Mouse (Mus musculus): ENCODE measurements at regions not wholly inside any gene's neighbourhood (a gene's known extent, or its start where the extent isn't known, plus 50 kb on each side); places are given as distances from the start of the nearest gene placed in this dataset.
"Not testable (repeated sequence)": the region's sequence is repeated elsewhere in the genome, so short reads cannot be mapped to it uniquely, and the experiment has no call there.

GRCm38 (mm10) chr5:4391083-4391482, 198.9 kb downstream of the Mterf1b start:
- Histone ChIP-seq H3K27ac (ENCODE audit: low read length) (no peak overlapping the region), H3K9me3 (replicated peaks; ENCODE audit: control insufficient read depth, low read length) (no peaks in the 10 kb centered on the region), H3K9ac (ENCODE audit: low read length) (no peak overlapping the region), H3K36me3 (ENCODE audit: control insufficient read depth, insufficient read depth, low read length) (no peaks in the 10 kb centered on the region), H3K4me3 (replicated peaks; ENCODE audit: low read length) (no peak overlapping the region), H3K27me3 (ENCODE audit: control insufficient read depth, insufficient read depth, low read length) (no peaks in the 10 kb centered on the region), H3K4me1 (ENCODE audit: control insufficient read depth, insufficient read depth, low read length) (no peaks in the 10 kb centered on the region), H3K4me2 (ENCODE audit: low read depth, low read length) (no peak overlapping the region)
- 64% methylated on average over 2 of the region's 2 CpGs for WGBS
- ATAC-seq (ENCODE audit: insufficient read depth, low FRiP score): no peak

- not testable (repeated sequence) for H3K4me3 ChIP-seq (replicated peaks; ENCODE audit: low read length); ATAC-seq (ENCODE audit: insufficient read depth, low FRiP score); H3K9me3 ChIP-seq (replicated peaks; ENCODE audit: control insufficient read depth, low read length); H3K9ac ChIP-seq (ENCODE audit: low read length); H3K36me3 ChIP-seq (ENCODE audit: control insufficient read depth, insufficient read depth, low read length); H3K27me3 ChIP-seq (ENCODE audit: control insufficient read depth, insufficient read depth, low read length); H3K27ac ChIP-seq (ENCODE audit: low read length); H3K4me1 ChIP-seq (ENCODE audit: control insufficient read depth, insufficient read depth, low read length); H3K4me2 ChIP-seq (ENCODE audit: low read depth, low read length)
- WGBS: 74% methylated on average over 5 of the region's 7 CpGs
These were observed 202.3 kb downstream of the Mterf1b start for GRCm38 (mm10) chr5:4394353-4395052.

GRCm38 (mm10) chr5:4398087-4398486, 205.9 kb downstream of the Mterf1b start:
- no peak overlapping the region for H3K4me3 ChIP-seq (replicated peaks; ENCODE audit: low read length)
- H3K4me1 ChIP-seq (ENCODE audit: control insufficient read depth, insufficient read depth, low read length): no peaks in the 10 kb centered on the region
- H3K9ac ChIP-seq (ENCODE audit: low read length): no peak overlapping the region
- H3K27me3 ChIP-seq (ENCODE audit: control insufficient read depth, insufficient read depth, low read length): no peaks in the 10 kb centered on the region
- no peak overlapping the region for H3K4me2 ChIP-seq (ENCODE audit: low read depth, low read length)
- H3K27ac ChIP-seq (ENCODE audit: low read length): no peak overlapping the region
- H3K9me3 ChIP-seq (replicated peaks; ENCODE audit: control insufficient read depth, low read length): no peaks in the 10 kb centered on the region
- no peaks in the 10 kb centered on the region for H3K36me3 ChIP-seq (ENCODE audit: control insufficient read depth, insufficient read depth, low read length)
- no peak for ATAC-seq (ENCODE audit: insufficient read depth, low FRiP score)

DNA sequence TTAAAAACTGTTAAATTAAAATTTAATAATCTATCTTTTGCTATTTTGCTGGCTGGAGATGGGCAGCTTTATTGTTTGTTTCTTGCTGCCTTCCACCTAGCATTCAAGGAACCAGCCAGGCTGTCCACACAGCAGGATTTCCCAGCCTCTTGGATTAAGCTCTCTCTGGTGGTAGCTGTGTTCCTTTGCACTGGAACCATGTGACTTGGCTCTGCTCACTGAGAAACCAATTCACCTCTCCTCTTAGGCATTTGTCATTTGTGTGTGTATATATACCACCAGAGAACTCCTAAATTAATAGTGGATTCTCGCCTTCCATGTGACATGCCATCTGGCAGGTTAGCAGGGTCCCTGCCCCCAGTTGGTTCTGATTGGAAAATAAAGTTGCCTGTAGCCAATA, 225.6 kb downstream of the Mterf1b start:
- no peaks in the 10 kb centered on the region for H3K9me3 ChIP-seq (replicated peaks; ENCODE audit: control insufficient read depth, low read length)
- no peaks in the 10 kb centered on the region for H3K4me1 ChIP-seq (ENCODE audit: control insufficient read depth, insufficient read depth, low read length)
- H3K36me3 ChIP-seq (ENCODE audit: control insufficient read depth, insufficient read depth, low read length): no peaks in the 10 kb centered on the region
- H3K4me3 ChIP-seq (replicated peaks; ENCODE audit: low read length): no peak overlapping the region
- H3K27me3 ChIP-seq (ENCODE audit: control insufficient read depth, insufficient read depth, low read length): no peaks in the 10 kb centered on the region
- 73% methylated on average over 1 of the region's 1 CpGs for WGBS
- no peak for ATAC-seq (ENCODE audit: insufficient read depth, low FRiP score)
- H3K4me2 ChIP-seq (ENCODE audit: low read depth, low read length): no peak overlapping the region
- H3K9ac ChIP-seq (ENCODE audit: low read length): no peak overlapping the region
- H3K27ac ChIP-seq (ENCODE audit: low read length): no peak overlapping the region
